Mouse (Mus musculus) lung, adult 2 months (tissue): Measurements from ENCODE around the gene Cspg4. TPM values are rescaled to one million over a fixed set of nuclear protein-coding genes. Genes with fewer than 3 reads are reported as not detected.

Experiments
- DNase-seq: peaks from one replicate; pipeline ENCODE4 v3.0.0; 2022
- H3K4me1 ChIP-seq: fragments of 200-500 bp; 2 replicates; pipeline ENCODE4 v1.6.1; 2011; ENCODE audit warnings: low read length; ENCODE audit not compliant: control insufficient read depth, insufficient read depth
- H3K4me3 ChIP-seq: fragments of 200-500 bp; replicated peaks from 2 replicates; pipeline ENCODE3; 2011; ENCODE audit warnings: low read depth, mild to moderate bottlenecking, control low read depth, low read length; ENCODE audit errors: extremely low read depth
- CTCF ChIP-seq: fragments of 200-500 bp; IDR thresholded peaks from 2 replicates; pipeline ENCODE4 v1.5.1; 2011; ENCODE audit warnings: mild to moderate bottlenecking, low read length, control low read depth; ENCODE audit not compliant: insufficient read depth
- POLR2A ChIP-seq: fragments of 200-500 bp; IDR thresholded peaks from 2 replicates; pipeline ENCODE4 v1.6.1; 2011; ENCODE audit warnings: low read depth, mild to moderate bottlenecking, control low read depth, low read length, borderline replicate concordance; ENCODE audit errors: extremely low read depth
- WGBS: fragments of 180-500 bp; shearing (Covaris S2); methylation state at CpG from one replicate; pipeline ENCODE4 v1.1.7; 2018; 5-methylcytosine and 5-hydroxymethylcytosine counted together
- polyA plus RNA-seq: library from polyadenylated mRNA; depleted of rRNA; stranded (reverse); fragments of >200 nt; gene quantifications from 2 replicates; pipeline ENCODE4 v1.2.3, GENCODE M21; 2012

Cspg4 gene
- polyA plus RNA-seq, 1 experiment = 21.2 TPM

DNA sequence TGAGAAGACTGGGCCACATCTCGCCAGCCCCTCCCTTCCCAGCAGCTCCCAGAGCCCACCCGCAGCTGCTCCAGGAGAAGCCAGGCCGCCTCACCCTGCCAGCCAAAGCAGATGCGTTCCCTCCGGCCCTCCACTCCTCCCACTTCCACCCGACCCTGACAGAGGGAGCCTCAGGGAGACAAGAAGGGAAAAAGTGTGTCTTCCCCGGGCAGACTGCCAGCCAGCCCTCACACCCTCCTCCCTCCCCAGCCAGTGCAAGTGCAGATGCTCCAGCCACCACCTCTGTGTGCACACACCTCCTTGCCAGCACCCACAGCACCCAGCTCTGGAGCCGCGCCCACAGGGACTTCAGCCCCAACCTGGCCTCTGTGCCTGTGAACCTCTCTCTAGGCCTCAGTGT, 12.0 kb downstream of the Cspg4 start:
- H3K4me3 ChIP-seq = no peak overlapping the region
- TF ChIP-seq CTCF (no peak), POLR2A (no peak)
- WGBS = 56% methylated on average over 9 of the region's 9 CpGs
- H3K4me1 ChIP-seq = no peaks in the 10 kb centered on the region; the same call in 1 of the 2 replicates
- DNase-seq = no peak

- TF ChIP-seq POLR2A (no peak), CTCF (no peak)
- WGBS = 73% methylated on average over 5 of the region's 5 CpGs
- no peak for DNase-seq
- Histone ChIP-seq H3K4me1 (no peaks in the 10 kb centered on the region; the same call in 1 of the 2 replicates), H3K4me3 (no peak overlapping the region)
These were observed 12.5 kb downstream of the Cspg4 start for GRCm38 (mm10) chr9:56877284-56877683.

DNA sequence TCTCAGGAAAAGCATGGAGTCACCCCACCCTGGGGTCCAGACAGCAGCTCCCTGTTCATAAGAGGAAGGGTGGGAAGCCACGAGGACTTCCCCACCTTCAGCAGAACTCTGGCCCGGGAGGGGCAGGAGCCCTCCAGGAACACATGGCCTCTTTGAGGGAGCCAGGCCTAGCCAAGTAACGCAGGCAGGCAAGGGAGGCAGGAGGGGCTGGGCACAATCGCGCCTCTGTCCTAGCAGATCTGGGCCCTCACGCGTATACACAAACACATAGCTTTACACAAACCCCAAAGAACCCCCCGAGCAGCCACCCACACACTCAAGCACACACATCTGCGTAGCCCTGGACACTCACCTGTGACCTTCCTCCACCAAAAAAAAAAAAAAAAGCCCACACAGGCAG, 16.0 kb downstream of the Cspg4 start:
- no peak for DNase-seq
- WGBS = 53% methylated on average over 9 of the region's 9 CpGs
- no peak for TF ChIP-seq POLR2A
- Histone ChIP-seq H3K4me3 (no peak overlapping the region), H3K4me1 (no peaks in the 10 kb centered on the region)

DNA sequence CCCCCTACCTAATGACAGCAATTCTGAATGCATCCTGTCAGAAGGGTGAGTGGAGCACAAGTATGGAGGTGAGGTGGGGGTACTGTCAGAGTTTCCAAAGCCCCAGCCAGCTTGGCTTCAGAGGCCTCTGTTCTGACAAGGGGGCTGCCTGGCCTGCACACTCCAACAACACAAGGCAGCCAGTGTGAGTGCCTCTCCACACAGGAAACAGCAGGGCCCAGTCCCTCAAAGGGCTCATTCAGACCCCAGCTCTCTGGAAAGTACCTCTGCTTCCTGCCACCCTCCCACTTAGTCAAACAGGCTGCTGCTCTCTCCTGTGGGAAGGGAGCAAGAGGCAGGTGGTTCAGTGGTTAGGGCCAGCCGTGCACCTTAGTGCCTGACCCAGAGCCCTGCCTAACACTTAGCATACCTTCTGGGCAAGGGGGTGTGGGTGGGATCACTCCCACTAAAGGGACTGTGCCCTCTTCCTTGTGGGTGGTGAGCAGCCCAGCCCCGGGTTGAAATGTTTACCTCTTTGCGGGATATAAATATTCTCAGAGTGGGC, 16.8 kb downstream of the Cspg4 start:
- DNase-seq = no peak
- Histone ChIP-seq H3K4me1 (no peaks in the 10 kb centered on the region), H3K4me3 (no peak overlapping the region)
- WGBS = 49% methylated on average over 3 of the region's 3 CpGs
- no peak for TF ChIP-seq CTCF
- no peak for TF ChIP-seq POLR2A

DNA sequence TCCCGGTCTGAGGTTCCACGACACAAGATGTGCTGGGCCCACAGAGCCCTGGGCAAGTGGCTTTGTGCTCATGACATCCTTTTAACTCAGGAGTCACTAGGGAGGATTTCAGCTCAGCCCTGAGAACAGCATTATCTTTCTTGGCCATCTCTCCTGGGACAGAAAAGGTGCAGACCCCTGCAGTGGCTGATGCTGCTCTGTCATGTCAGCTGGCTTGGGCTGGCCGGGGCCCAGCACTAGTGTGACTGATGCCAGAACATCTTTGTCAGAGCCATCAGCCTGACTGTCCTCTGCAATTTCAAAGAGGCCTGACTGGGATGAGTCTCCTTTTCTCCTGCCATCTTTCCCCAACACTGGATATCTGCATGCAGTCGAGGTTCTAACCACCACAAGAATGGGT, 17.4 kb downstream of the Cspg4 start:
- DNase-seq = no peak
- no peak for TF ChIP-seq POLR2A
- no peak for TF ChIP-seq CTCF
- 68% methylated on average over 4 of the region's 4 CpGs for WGBS
- Histone ChIP-seq H3K4me1 (no peaks in the 10 kb centered on the region), H3K4me3 (no peak overlapping the region)

- no peak for DNase-seq
- 43% methylated on average over 12 of the region's 12 CpGs for WGBS
- Histone ChIP-seq H3K4me3 (no peak overlapping the region), H3K4me1 (no peaks in the 10 kb centered on the region)
- TF ChIP-seq POLR2A (no peak), CTCF (no peak)
These were observed 18.0 kb downstream of the Cspg4 start for GRCm38 (mm10) chr9:56882818-56883217.

- DNase-seq = no peak
- no peak for TF ChIP-seq CTCF
- no peak for TF ChIP-seq POLR2A
- H3K4me1 ChIP-seq = no peaks in the 10 kb centered on the region
- H3K4me3 ChIP-seq = no peak overlapping the region
- 77% methylated on average over 7 of the region's 7 CpGs for WGBS
These were observed 18.6 kb downstream of the Cspg4 start for GRCm38 (mm10) chr9:56883470-56883869.

DNA sequence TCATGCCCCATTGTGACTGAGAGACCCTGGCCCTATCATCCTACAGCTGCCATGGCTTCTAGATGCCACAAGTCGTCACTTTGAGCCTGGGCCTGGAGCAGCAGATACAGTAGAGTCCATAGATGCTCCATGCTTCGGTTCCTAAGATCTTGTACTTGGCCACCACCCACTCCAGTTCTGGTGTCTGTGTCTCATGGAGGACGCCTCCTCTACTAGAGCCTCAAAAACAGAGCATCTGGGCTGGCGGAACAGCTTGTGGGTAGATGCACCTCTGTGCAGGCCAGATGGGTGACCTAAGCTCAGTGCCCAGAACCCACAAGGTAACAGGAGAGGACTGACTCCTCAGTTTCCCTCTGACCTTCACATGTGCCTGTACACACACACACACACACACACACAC, 19.5 kb downstream of the Cspg4 start:
- no peak for DNase-seq
- H3K4me3 ChIP-seq = no peak overlapping the region
- no peaks in the 10 kb centered on the region for H3K4me1 ChIP-seq
- TF ChIP-seq CTCF = no peak
- WGBS = 91% methylated on average over 4 of the region's 4 CpGs

DNA sequence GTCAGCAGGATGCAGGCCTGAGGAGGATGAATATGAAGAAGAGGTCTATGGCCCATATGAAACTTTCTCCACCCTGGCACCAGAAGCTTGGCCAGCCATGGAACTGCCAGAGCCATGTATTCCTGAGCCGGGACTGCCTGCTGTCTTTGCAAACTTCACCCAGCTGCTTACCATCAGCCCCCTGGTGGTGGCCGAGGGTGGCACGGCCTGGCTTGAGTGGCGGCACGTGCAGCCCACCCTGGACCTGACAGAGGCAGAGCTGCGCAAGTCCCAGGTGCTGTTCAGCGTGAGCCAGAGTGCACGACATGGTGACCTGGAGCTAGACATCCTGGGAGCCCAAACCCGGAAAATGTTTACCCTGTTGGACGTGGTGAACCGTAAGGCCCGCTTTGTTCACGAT, 21.3 kb downstream of the Cspg4 start:
- peak; percentile 20; the same call in 1 of the 2 replicates for TF ChIP-seq CTCF
- no peak for TF ChIP-seq POLR2A
- Histone ChIP-seq H3K4me1 (peaks cover 2% of the 10 kb centered on the region; the same call in 1 of the 2 replicates), H3K4me3 (no peak overlapping the region)
- 58% methylated on average over 13 of the region's 13 CpGs for WGBS
- no peak for DNase-seq

- 87% methylated on average over 15 of the region's 15 CpGs for WGBS
- no peak for TF ChIP-seq CTCF
- no peak for TF ChIP-seq POLR2A
- Histone ChIP-seq H3K4me3 (no peak overlapping the region), H3K4me1 (peaks cover 3% of the 10 kb centered on the region)
- DNase-seq = no peak
These were observed 21.8 kb downstream of the Cspg4 start for GRCm38 (mm10) chr9:56886601-56887000.
